Mouse (Mus musculus) heart, postnatal 0 days (tissue): ENCODE results near the gene Ptpro.

Experiments used
- CTCF ChIP-seq: IDR thresholded peaks from 2 replicates; pipeline ENCODE4 v1.5.1; 2016; ENCODE audit warnings: antibody characterized with exemption, control low read depth, low read depth
- EP300 ChIP-seq: IDR thresholded peaks from 2 replicates; pipeline ENCODE4 v1.6.1; 2016; ENCODE audit warnings: antibody characterized with exemption, low read depth

DNA sequence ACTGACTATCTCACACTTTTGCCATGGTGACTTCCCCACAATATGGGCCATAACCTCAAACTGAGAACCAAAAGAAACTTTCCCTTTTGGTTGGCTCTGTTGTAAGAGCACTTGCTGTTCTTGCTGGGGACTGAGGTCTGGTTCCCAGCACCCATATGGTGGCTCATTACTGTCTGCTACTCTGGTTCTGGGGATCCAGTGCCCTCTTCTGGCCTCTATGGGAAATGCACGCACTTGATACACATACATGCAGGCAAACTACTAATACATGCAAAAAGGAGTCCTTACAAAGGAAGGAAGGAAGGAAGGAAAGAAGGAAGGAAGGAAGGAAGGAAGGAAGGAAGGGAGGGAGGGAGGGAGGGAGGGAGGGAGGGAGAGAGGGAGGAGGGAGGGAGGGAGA lies 8.9 kb downstream of the Ptpro start:
- TF ChIP-seq CTCF (no peak), EP300 (no peak)
